Mouse (Mus musculus) embryo, embryonic 10 days (tissue): Measurements from ENCODE around the gene Hmgb3.
"Not testable (repeated sequence)": the region's sequence is repeated elsewhere in the genome, so short reads cannot be mapped to it uniquely, and the experiment has no call there.

Experiments
- DNase-seq: peaks from one replicate; pipeline ENCODE4 v3.0.0-alpha.2; 2015; ENCODE audit warnings: low spot score

Gene Hmgb3

GRCm38 (mm10) chrX:71555415-71556114 is at the start of gene Hmgb3:
Hmgb3 (plus strand) TSS chrX:71555918.
- peak; percentile 87 for DNase-seq

DNA sequence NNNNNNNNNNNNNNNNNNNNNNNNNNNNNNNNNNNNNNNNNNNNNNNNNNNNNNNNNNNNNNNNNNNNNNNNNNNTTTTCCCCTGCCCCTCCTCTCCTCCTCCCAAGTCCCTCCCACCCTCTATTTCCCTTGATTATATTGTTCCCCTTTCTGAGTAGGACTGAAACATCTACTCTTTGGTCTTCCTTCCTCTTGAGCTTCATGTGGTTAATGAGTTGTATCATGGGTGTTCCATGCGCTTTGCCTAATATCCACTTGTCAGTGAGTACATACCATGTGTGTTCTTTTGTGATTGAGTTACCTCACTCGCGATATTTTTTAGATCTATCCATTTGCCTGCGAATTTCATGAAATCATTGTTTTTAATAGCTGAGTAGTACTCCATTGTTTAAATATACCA is 49.1 kb upstream of the Hmgb3 start:
- not testable (repeated sequence) for DNase-seq

GRCm38 (mm10) chrX:71519252-71519651 is 36.5 kb upstream of the Hmgb3 start:
- no peak for DNase-seq

DNA sequence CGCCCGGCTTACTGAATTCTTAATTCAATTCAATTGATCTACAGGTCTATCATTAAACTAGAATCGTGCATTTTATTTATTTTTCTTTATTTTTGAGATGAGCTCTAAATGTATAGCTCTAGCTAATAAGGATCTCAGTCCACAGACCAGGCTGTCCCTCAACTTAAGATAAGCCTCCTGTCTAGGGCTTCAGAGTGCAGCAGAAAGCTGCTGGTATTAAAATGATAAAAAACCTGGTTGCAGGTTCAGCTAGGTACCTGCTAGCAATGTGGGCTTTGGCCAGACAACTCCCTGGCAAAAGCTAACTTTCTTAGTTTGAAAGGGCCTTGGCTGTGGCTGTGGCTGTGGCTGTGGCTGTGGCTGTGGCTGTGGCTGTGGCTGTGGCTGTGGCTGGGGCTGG is 32.8 kb upstream of the Hmgb3 start:
- no peak for DNase-seq

DNA sequence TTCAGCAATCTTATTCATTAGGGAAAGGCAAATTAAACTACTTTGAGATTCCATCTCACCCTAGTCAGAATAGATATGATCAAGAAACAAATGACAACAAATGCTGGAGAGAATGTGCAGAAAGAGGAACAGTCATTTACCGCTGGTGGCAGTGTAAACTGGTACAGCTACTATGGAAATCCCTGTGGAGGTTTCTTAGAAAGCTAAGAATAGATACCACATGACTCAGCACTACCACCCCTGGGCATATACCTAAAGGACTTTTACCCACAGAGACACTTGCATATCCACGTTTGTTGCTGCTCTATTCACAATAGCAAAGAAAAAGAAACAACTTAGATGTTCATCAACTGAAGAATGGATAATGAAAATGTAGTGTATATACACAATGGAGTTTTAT is 31.4 kb upstream of the Hmgb3 start:
- no peak for DNase-seq

DNA sequence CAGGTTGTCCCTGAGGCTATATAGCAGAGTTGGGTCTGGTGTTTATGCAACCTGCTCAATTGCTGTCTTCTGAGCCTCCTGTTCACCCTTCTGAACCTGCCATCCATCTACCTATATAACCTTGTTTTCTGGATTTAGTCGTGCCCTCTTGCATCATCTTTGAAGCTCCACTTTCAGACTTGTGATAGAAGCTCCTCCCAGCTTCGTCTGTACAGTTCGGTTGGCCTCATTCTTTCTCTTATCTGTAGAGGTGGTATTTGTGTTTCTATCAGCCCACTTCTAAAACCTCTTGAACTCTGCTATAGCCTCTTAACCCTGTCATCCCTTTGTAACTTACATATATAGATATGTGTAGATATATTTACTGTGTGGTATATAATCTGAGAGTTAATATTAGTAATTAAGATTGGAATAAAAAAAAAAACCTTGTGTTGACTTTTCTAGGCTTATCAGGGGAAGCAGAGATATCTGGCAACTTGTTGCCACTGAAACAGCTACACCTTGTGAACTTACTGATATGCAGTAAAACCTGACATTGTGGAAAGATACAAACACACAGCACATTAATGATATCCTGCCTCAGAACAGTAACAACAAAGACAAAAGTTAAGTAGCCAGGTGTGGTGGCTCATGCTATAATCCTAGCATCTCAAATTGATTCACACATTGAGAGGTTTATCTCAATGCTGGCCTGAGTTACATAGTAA is 30.0 kb upstream of the Hmgb3 start:
- no peak for DNase-seq

- no peak for DNase-seq
These were observed 28.3 kb upstream of the Hmgb3 start for GRCm38 (mm10) chrX:71527461-71527860.

- no peak for DNase-seq
These were observed 27.6 kb upstream of the Hmgb3 start for GRCm38 (mm10) chrX:71528150-71528549.

GRCm38 (mm10) chrX:71528646-71529045 is 27.1 kb upstream of the Hmgb3 start:
- DNase-seq: no peak

DNA sequence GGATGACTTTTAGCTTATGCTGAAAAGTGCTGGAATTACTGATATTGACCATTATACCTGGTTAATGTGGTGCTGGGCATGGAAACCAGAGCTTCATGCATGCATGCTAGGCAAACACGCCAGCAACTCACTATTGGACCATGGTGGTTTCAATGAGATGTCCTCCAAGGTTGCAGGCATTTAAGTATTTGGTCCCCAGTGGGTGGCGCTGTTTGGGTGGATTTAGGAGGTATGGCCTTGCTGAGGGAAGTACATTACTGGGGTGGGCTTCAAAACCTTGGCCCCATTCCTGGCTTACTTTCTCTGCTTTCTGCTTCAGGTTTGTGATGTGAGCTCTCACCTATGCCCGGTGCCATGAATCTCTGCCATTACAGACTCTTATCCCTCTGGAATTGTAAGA is 23.1 kb upstream of the Hmgb3 start:
- no peak for DNase-seq

GRCm38 (mm10) chrX:71534102-71534501 is 21.6 kb upstream of the Hmgb3 start:
- no peak for DNase-seq

DNA sequence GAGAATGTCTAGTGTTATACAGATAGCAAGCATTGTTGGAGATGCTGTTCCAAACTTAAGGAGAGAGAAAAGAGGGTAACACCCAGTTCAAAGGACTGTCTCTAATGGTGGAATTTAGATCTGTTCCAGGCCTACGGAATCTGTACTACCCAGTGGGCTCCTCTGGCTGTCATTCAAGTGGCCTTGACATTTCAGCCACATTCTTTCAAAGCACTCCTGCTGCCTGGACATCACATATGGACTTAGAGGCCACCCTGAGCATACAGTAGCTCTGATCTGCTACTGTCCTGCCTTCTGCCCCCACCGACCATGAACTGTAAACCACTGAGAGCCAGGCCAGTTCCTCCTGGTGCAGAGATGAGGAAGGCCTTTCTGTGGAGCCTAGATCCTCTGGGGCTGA is 17.9 kb upstream of the Hmgb3 start:
- DNase-seq: no peak

GRCm38 (mm10) chrX:71540821-71541510 is 14.8 kb upstream of the Hmgb3 start:
- no peak for DNase-seq

DNA sequence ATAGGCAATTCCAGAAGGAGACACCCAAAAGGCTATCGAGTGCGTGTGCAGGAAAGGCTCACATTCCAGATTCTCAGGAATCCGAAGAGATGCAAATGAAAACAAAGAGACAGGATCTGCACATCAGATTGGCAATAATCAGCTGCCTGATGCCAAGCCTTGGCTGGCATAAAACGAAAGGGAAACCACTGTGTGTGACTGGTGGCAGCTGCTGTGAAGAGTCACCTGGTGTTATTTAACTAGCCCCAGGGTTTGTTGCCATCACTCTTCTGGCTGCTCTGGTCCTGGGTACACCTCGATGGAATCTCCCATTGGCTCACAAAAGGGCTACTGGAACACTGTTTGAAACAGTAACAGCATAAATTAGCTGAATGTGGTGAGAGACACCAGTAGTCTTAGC is 11.0 kb upstream of the Hmgb3 start:
- no peak for DNase-seq

DNA sequence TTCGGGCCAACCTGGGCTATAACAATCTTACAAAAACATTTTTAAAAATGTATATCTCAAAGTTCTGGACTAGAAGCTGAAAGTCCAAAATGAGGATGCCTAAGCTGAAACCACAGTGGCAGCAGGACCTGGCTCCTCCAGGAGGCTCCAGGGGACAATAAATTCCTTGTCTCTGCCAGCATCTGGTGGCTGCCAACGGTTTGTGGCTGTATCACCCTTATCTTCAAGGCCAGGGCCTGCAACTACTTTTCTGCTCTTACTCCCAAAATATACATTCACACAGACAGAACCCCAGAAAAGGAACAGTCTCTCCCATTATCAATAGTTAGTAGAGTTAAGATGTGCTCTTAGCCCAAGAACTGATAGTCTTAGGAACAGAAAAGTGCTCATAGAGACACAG is 10.6 kb upstream of the Hmgb3 start:
- DNase-seq: no peak

DNA sequence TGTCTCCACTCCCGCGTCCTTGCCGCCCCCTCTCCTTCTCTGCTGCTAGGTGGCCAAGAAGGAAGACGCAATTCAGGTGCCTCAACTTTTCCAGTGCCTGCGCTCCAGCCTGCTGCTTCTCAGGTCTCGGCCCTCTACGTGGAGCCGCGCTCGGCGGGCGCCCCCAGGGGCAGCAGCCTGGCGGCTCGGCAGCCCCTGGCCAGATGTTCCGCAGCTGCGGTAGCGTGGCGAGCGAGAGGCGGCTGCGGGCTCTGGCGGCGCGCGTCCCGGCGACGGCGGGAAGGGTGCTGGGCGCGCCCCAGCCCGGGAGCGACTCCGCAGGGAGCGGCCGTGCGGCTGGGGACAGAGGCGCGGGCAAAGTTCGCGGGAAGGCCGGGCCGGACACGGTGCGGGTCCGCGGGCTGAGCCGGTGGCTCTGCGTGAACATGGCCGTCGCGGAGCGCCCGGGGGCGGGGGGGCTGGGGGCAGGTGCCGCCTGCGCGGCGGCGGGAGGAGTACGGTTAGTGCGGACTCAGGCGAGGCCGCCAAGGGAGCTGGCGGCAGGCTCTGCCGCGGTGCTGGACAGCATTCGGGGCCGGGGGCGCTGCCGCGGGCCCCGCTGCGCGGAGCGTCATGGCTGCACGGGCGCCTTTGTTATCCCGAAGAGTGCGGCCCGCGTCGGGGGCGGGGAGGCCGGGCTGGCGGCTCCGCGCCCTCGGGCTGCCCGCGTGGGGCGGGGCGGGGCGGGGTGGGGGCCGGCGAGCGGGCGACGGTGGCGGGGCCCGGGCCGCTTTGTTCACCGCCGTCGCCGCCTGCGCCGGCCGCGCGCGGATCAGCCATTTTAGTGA is 610 bp downstream of the Hmgb3 start:
- DNase-seq: peak; percentile 3

- DNase-seq: no peak
These were observed 1.3 kb downstream of the Hmgb3 start for GRCm38 (mm10) chrX:71556965-71557491.

DNA sequence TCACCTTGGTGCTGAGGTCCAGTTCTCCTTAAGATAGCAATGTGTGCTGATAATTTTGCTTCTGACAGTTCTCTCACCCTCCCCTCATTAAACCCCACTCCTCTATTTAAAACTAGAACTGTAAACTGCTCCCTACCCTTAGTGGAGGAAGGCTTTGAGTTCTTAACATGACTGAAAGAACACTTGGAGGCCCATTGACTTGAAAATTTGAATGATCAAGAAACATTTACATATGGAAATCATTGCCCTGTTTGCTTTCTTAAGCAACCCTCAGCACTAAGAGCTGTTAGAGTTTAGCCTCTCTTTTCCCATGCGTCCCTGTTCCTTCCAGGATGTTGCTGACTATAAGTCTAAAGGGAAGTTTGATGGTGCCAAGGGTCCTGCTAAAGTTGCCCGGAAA is 3.6 kb downstream of the Hmgb3 start:
- DNase-seq: no peak

- no peak for DNase-seq
These were observed 5.1 kb downstream of the Hmgb3 start for GRCm38 (mm10) chrX:71560796-71561195.

DNA sequence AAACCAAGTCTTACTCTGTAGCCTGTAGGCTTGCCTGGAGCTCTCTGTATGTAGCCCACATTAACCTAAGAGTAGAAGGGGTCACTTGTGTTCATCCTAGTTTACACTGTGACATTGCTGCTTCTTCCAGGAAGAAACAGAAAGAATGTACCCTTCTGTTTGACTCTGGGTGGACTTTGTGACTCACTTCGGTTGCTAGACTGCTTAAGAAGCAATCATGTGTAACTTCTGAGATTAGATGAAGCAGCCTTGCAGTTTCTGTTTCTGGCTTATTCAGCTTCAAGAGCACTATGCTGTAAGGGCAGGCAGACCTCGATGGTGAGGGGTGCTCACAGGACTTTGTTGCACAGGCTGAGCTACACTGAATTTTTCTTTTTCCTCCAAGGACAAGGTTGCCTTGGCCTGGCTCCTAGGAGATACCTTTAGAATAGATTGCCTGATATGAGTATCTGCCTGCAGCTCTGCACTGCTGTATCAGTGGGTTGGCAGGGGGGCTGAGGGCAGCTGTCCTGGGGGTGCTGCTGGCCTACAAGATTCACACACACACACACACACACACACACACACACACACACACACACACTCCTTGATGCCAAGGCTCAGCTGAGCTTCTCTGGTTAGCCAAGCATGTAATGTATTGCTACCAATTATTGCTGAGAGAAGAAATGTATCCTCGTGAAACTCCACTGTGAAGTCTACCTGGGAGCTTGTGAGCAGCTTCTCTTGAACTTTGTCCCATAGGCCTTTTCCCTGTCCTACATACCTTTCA is 17.6 kb downstream of the Hmgb3 start:
- DNase-seq: no peak

- no peak for DNase-seq
These were observed 19.8 kb downstream of the Hmgb3 start for GRCm38 (mm10) chrX:71575550-71575949.
